Mouse (Mus musculus) midbrain, embryonic 14.5 days (tissue): ENCODE data around the gene Gli2. TPM values are rescaled to one million over a fixed set of nuclear protein-coding genes. Genes with fewer than 3 reads are reported as not detected.

Source experiments
- ATAC-seq: fragments of 200-750 bp; cut with Nextera tagmentation; 2 replicates; pipeline ENCODE4 v1.8.0; 2017; ENCODE audit warnings: moderate number of reproducible peaks, moderate library complexity; ENCODE audit not compliant: low FRiP score, low TSS enrichment
- DNase-seq: peaks from one replicate; pipeline ENCODE4 v3.0.0-alpha.2; 2015
- H3K27ac ChIP-seq: fragments of 300-500 bp; sonication (generic); replicated peaks from 2 replicates; pipeline ENCODE4 v1.5.1; 2014; ENCODE audit warnings: mild to moderate bottlenecking, low read depth, low read length, moderate library complexity
- H3K27me3 ChIP-seq: fragments of 300-500 bp; sonication (generic); 2 replicates; pipeline ENCODE4 v1.6.1; 2014; ENCODE audit warnings: low read length, control low read depth, mixed read lengths; ENCODE audit not compliant: control insufficient read depth, insufficient read depth
- H3K36me3 ChIP-seq: fragments of 300-500 bp; sonication (generic); 2 replicates; pipeline ENCODE4 v1.6.1; 2014; ENCODE audit warnings: low read length, control low read depth; ENCODE audit not compliant: control insufficient read depth, insufficient read depth
- H3K4me1 ChIP-seq: fragments of 300-500 bp; sonication (generic); 2 replicates; pipeline ENCODE4 v1.6.1; 2014; ENCODE audit warnings: mild to moderate bottlenecking, antibody characterized with exemption, low read length, control low read depth; ENCODE audit not compliant: control insufficient read depth, insufficient read depth
- H3K4me2 ChIP-seq: fragments of 300-500 bp; sonication (generic); 2 replicates; pipeline ENCODE4 v1.6.1; 2014; ENCODE audit warnings: mild to moderate bottlenecking, low read length, moderate library complexity
- H3K4me3 ChIP-seq: fragments of 300-500 bp; sonication (generic); replicated peaks from 2 replicates; pipeline ENCODE4 v1.5.1; 2014; ENCODE audit warnings: low read depth, low read length
- H3K9ac ChIP-seq: fragments of 300-500 bp; sonication (generic); replicated peaks from 2 replicates; pipeline ENCODE4 v1.6.1; 2014; ENCODE audit warnings: mild to moderate bottlenecking, low read length, moderate library complexity
- H3K9me3 ChIP-seq: fragments of 300-500 bp; sonication (generic); 2 replicates; pipeline ENCODE4 v1.6.1; 2016; ENCODE audit warnings: low read length, control low read depth, mixed read lengths; ENCODE audit not compliant: control insufficient read depth
- WGBS: fragments of 180-500 bp; shearing (Covaris S2); extraction: QIAGEN DNeasy Blood & Tissue Kit; methylation state at CpG from one replicate; pipeline ENCODE4 v1.1.7; 2014; 5-methylcytosine and 5-hydroxymethylcytosine counted together
- polyA plus RNA-seq: library from polyadenylated mRNA; unstranded; fragments of >200 nt; fragmentation: Nextera tagmentation; extraction: Ambion mirVana; gene quantifications from 2 replicates; pipeline ENCODE4 v1.2.1, GENCODE M21; 2014

The Gli2 gene
- polyA plus RNA-seq, 1 experiment from 2014 or later: 2.8 TPM

DNA sequence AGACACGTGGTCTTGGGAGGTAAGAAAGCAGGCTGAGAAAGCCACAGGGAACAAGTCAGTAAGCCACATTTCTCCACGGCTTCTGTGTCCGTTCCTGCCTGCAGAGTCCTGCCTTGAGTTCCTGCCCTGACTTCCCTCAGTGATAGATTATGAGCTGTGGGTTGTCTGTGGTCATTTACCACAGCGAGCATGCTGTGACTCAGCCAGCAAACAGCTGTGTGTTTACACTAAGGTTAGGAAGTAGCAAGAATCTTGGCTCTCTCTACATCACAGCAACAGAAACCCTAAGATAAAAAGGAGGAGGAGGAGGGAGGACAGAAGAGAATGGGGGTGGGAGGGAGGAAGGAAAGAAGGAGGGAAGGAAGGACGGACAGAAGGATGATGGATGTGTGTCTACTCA, 59.6 kb downstream of the Gli2 start:
- no peak overlapping the region for H3K4me3 ChIP-seq
- no peak overlapping the region for H3K9ac ChIP-seq
- H3K4me2 ChIP-seq: no peak overlapping the region
- H3K9me3 ChIP-seq: no peaks in the 10 kb centered on the region
- H3K4me1 ChIP-seq: no peaks in the 10 kb centered on the region
- no peaks in the 10 kb centered on the region for H3K27me3 ChIP-seq
- H3K36me3 ChIP-seq: no peaks in the 10 kb centered on the region
- no peak overlapping the region for H3K27ac ChIP-seq
- 90% methylated on average over 5 of the region's 5 CpGs for WGBS
- DNase-seq (no peak), ATAC-seq (no peak)

DNA sequence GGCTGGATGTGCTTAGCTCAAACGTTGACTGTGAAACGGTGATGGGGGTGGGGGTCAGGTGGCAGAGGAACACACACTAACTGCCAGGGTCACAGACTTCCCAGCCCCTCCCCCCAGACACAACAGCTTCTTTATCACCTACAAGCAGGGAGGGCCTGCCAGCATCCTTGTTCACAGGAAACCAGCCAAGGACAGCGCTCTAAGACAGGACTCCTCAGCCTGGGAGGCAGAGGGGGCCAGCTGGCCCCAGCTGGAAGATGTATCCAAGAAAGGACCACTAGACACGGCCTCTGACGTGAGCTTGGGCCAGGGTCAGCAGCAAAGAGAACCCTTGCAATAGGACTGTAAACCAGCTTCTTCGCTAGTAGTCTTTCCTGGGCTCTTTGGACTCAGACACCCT, 65.1 kb downstream of the Gli2 start:
- Histone ChIP-seq H3K9ac (no peak overlapping the region), H3K27ac (no peak overlapping the region), H3K4me2 (no peak overlapping the region), H3K4me3 (no peak overlapping the region), H3K4me1 (peaks cover 13% of the 10 kb centered on the region), H3K36me3 (no peaks in the 10 kb centered on the region), H3K27me3 (no peaks in the 10 kb centered on the region), H3K9me3 (no peaks in the 10 kb centered on the region)
- DNase-seq (no peak), ATAC-seq (no peak)
- 95% methylated on average over 6 of the region's 6 CpGs for WGBS

DNA sequence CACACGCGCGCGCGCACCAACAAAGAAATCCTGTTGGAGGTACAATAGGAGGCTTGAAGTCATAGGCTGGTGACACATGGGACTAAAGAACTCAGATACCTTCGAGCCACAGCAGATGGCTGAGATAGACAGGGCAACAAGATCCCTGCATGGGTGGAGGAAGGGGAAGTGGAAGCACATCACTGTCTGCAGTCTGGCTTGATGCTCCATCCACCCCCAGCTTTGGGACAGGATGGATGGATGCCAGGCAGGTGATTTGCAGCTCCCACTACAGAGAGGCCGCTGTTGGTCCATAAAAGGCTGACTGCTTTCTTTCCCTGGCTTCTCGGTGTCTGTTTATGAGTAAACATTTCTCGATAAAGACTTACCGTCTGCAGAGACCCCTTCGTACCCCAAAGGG, 65.9 kb downstream of the Gli2 start:
- DNase-seq (no peak), ATAC-seq (no peak)
- Histone ChIP-seq H3K27me3 (no peaks in the 10 kb centered on the region), H3K9me3 (no peaks in the 10 kb centered on the region), H3K4me3 (no peak overlapping the region), H3K4me2 (no peak overlapping the region), H3K9ac (no peak overlapping the region), H3K36me3 (no peaks in the 10 kb centered on the region), H3K4me1 (peaks cover 21% of the 10 kb centered on the region), H3K27ac (no peak overlapping the region)
- 94% methylated on average over 11 of the region's 11 CpGs for WGBS

DNA sequence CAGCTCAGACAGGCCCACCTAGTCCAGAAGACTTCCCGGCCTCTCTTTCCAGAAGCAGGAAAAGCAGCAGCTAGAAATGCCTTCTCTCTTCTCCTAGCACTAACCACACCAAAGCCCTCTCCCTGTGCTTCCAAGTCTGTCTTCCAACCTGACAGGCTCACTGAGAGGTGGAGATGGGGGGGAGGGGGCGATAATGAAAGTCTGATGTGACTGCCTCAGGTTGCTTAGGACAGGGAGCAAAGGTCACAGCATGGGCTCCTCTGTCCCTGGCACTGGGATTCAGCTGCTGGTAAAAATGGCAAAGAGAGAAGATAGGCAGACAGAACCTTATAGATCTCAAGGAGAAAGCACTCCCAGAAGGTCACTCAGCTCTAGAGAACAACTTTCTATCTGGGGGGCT, 70.0 kb downstream of the Gli2 start:
- no peaks in the 10 kb centered on the region for H3K27me3 ChIP-seq
- H3K9me3 ChIP-seq: no peaks in the 10 kb centered on the region
- peaks cover 40% of the 10 kb centered on the region for H3K4me1 ChIP-seq
- ATAC-seq: no peak
- no peak overlapping the region for H3K4me3 ChIP-seq
- no peak overlapping the region for H3K4me2 ChIP-seq
- H3K36me3 ChIP-seq: no peaks in the 10 kb centered on the region
- 51% methylated on average over 2 of the region's 2 CpGs for WGBS
- no peak for DNase-seq
- H3K27ac ChIP-seq: peak overlapping the region; percentile 69; the same call in 1 of the 2 replicates
- no peak overlapping the region for H3K9ac ChIP-seq

DNA sequence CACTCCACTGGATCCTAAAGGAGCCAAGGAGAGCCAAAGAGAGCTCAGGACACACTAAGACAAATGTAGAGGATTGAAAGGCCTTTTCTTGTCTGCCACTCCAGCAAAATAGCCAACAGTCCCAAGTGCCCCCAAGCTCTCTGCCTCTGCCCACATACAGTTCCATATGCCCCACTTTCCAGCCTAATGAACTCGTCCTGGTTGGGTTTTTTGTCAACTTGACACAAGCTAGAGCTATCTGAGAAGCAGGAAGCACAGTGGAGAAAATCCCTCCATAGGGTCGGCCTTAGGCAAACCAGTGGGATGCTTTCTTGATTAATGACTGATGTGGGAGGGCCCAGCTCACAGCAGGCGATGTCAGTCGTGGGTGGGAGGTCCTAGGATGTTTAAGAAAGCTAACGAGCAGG, 70.6 kb downstream of the Gli2 start:
- Histone ChIP-seq H3K4me1 (peaks cover 40% of the 10 kb centered on the region), H3K9ac (no peak overlapping the region), H3K4me3 (no peak overlapping the region), H3K27ac (peak overlapping the region; percentile 69), H3K9me3 (no peaks in the 10 kb centered on the region), H3K27me3 (no peaks in the 10 kb centered on the region), H3K4me2 (no peak overlapping the region), H3K36me3 (no peaks in the 10 kb centered on the region)
- peak; percentile 20 for DNase-seq
- peak; percentile 16; the same call in 1 of the 2 replicates for ATAC-seq
- WGBS: 4% methylated on average over 5 of the region's 5 CpGs

DNA sequence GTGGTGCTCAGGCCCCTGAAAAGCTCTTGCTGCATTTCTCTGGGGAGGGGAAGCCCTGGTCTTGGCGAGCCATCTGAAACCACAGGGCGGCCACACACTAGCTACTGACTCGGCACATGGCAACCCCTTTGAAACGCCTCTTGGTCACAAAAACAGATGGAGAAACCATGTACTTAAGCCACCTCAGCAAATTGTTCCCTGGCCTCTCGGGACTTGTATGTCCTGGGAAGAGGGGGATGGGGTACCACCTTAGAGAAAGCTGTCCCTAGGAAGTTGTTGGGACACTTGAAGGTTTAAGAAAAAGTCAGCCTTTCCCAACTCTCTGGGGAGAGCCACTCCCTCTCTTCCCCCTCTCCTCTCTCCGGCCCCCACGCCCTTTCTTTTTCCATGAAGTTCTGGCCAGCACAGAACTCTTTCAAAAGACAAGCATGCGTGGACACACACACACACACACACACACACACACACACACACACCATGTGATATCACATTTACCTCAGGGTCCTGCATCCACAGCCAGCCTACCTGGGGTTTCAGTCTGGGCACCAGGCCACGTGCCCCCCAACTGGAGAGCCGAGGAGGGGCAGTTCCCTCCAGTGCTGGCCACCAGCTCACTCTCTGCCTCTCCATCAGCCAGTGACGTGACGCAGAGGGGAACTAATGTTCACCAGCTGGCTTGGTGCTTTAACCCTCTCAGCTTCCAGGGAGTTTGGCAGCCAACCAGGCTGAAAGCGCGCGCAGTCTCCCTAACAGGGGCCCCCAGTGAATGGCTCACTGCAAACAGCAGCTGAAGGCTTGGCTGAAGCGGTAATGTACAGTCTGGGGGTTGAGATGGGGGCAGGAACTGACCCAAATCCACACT, 71.2 kb downstream of the Gli2 start:
- WGBS: 21% methylated on average over 16 of the region's 16 CpGs
- Histone ChIP-seq H3K9me3 (no peaks in the 10 kb centered on the region), H3K4me3 (no peak overlapping the region), H3K27ac (peak overlapping the region; percentile 69), H3K27me3 (no peaks in the 10 kb centered on the region), H3K9ac (no peak overlapping the region), H3K4me1 (peaks cover 40% of the 10 kb centered on the region), H3K4me2 (no peak overlapping the region), H3K36me3 (no peaks in the 10 kb centered on the region)
- peak; percentile 86 for DNase-seq
- ATAC-seq: peak; percentile 78

DNA sequence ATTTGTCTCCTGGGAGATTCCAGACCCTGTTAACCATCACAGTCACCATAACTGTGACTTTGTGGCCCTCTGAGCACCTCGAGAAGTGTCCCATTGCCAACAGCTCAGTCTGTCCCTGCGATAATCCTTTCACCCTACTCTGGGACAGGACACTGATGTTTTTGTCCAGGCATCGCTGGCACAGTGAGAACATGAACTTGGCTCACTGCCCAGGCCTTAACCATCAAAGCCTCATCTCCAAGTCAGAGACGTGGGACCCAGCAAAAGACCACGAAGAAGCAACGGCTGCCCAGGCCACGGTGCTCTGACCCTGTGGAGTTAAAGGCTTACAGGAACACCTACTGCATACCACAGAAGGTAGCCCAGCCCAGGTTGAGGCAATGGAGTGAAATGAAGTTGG, 72.8 kb downstream of the Gli2 start:
- Histone ChIP-seq H3K4me1 (peaks cover 40% of the 10 kb centered on the region), H3K27ac (no peak overlapping the region)

DNA sequence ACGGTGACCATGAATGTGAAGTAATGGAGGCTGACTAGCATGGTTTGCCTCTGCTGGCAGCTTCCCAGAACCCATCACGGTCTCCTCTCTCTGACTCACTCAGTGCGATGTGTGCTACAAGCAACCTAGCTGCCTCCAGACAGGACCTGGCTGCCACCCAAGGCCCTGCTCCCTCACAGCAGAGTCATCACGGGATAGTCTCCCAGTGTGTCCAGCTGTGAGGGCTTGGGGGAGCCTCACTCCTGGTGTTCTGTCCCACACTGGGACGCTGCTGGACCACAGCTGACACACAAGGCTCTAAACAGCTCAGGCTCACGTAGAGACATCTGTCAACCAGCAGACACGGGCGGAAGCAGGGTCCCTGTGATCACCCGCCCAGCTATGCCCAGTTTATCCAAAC, 76.8 kb downstream of the Gli2 start:
- 77% methylated on average over 9 of the region's 9 CpGs for WGBS
- Histone ChIP-seq H3K36me3 (no peaks in the 10 kb centered on the region), H3K9me3 (no peaks in the 10 kb centered on the region), H3K27me3 (no peaks in the 10 kb centered on the region), H3K4me3 (no peak overlapping the region), H3K4me1 (peaks cover 10% of the 10 kb centered on the region; the same call in 1 of the 2 replicates), H3K27ac (no peak overlapping the region), H3K9ac (no peak overlapping the region), H3K4me2 (no peak overlapping the region)
- peak; percentile 48 for DNase-seq
- ATAC-seq: no peak

More for the DNA sequence above, 72.8 kb downstream of the Gli2 start:
- WGBS: 45% methylated on average over 7 of the region's 7 CpGs
- Histone ChIP-seq H3K4me2 (no peak overlapping the region), H3K36me3 (no peaks in the 10 kb centered on the region), H3K9ac (no peak overlapping the region), H3K27me3 (no peaks in the 10 kb centered on the region), H3K9me3 (no peaks in the 10 kb centered on the region), H3K4me3 (no peak overlapping the region)
- no peak for ATAC-seq
- DNase-seq: peak; percentile 68

DNA sequence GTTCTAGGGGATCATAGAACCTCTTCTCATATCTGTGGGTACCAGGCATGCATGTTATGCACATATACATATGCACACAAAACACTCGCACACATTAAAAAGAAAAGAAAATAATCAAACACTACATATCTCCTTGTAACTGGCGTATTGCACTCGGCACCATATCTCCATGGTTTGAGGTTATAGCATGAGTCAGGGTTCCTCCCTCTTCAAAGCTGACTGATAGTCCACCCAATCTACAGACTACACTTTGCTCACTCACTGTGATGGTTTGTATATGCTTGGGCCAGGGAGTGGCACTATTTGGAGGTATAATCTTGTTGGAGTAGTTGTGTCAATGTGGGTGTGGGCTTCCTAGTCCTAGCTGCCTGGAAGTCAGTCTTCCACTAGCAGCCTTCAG, 78.0 kb downstream of the Gli2 start:
- WGBS: 97% methylated on average over 3 of the region's 3 CpGs
- ATAC-seq: no peak
- H3K4me1 ChIP-seq: 0 out of 2 replicates have a peak, but pooled peaks cover under 1% of the 10 kb centered on the region
- no peak overlapping the region for H3K27ac ChIP-seq
- H3K4me2 ChIP-seq: no peak overlapping the region
- no peaks in the 10 kb centered on the region for H3K27me3 ChIP-seq
- H3K4me3 ChIP-seq: no peak overlapping the region
- H3K36me3 ChIP-seq: no peaks in the 10 kb centered on the region
- no peak for DNase-seq
- H3K9me3 ChIP-seq: no peaks in the 10 kb centered on the region
- no peak overlapping the region for H3K9ac ChIP-seq
